Comparison of ENCODE assay signal across 8 mouse cellular contexts in the genomic region with DNA sequence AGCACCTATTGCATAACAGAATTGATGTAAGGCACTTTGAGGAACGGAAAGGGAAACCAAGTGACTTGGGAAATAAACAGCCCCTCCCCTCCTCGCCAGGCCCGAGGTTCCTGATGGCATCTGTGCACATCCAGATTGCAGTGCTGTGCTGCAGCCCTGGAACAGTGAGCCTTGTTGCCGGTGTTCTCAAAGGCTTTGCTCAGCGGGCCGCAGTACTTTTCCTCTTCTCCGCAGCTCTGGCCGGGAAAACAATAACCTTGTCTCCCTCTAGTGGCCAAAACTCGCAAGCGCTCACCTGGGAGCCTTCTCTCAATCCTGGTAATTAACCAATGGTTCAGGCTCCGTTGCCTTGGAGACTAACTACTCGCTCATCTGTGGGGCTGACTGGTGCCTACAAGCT. TPM values are rescaled to one million over a fixed set of nuclear protein-coding genes. Genes with fewer than 3 reads are reported as not detected.
DNase-seq lines count a peak whose midpoint lies in the region; ATAC-seq and TF ChIP-seq lines count a peak whose summit lies in the region.

No protein-coding gene starts in this region.

- no peaks in the 10 kb centered on the region for H3K79me2 ChIP-seq in myocyte (ENCODE audit: control insufficient read depth, insufficient read depth)

- H3K4me2 ChIP-seq in embryonic facial prominence, embryonic 14.5 days (ENCODE audit: low read depth, low read length): peak overlapping the region; percentile 39
- peak overlapping the region; percentile 48; the same call in 1 of the 2 replicates for H3K4me2 ChIP-seq in heart, embryonic 12.5 days
- H3K4me2 ChIP-seq in kidney, postnatal 0 days (ENCODE audit: low read length): peak overlapping the region; percentile 41
- H3K4me2 ChIP-seq in liver, embryonic 11.5 days: peak overlapping the region; percentile 48
- peak overlapping the region; percentile 56 for H3K4me2 ChIP-seq in myocyte (ENCODE audit: low read depth)
- peak overlapping the region; percentile 39 for H3K4me2 ChIP-seq in stomach, embryonic 15.5 days

- DNase-seq in 3T3-L1 (ENCODE audit: low read depth, low spot score): peak; percentile 78
- DNase-seq in adrenal gland, postnatal 4 days (ENCODE audit: low spot score in 2 of 2): peak; percentile 33 to 37
- DNase-seq in embryonic facial prominence, embryonic 14.5 days (ENCODE audit: low spot score): peak; percentile 83
- DNase-seq in kidney, postnatal 0 days (ENCODE audit: low spot score): peak; percentile 91
- DNase-seq in liver, embryonic 11.5 days (ENCODE audit: low spot score): peak; percentile 59

- WGBS in embryonic facial prominence, embryonic 14.5 days: 4% methylated on average over 12 of the region's 12 CpGs
- WGBS in heart, embryonic 12.5 days: 5% methylated on average over 12 of the region's 12 CpGs
- 3% methylated on average over 12 of the region's 12 CpGs for WGBS in kidney, postnatal 0 days
- WGBS in liver, embryonic 11.5 days: 5% methylated on average over 12 of the region's 12 CpGs
- WGBS in stomach, embryonic 15.5 days: 1% methylated on average over 12 of the region's 12 CpGs

- peaks cover 17% of the 10 kb centered on the region for H3K27me3 ChIP-seq in embryonic facial prominence, embryonic 14.5 days (replicated peaks; ENCODE audit: control insufficient read depth, insufficient read depth, low read length)
- peaks cover 65% of the 10 kb centered on the region for H3K27me3 ChIP-seq in heart, embryonic 12.5 days (replicated peaks)
- H3K27me3 ChIP-seq in kidney, postnatal 0 days (ENCODE audit: insufficient read depth, low read length): no peaks in the 10 kb centered on the region
- peaks cover 2% of the 10 kb centered on the region; the same call in 1 of the 2 replicates for H3K27me3 ChIP-seq in liver, embryonic 11.5 days (replicated peaks; ENCODE audit: control insufficient read depth, insufficient read depth, low read length)
- peaks cover 27% of the 10 kb centered on the region for H3K27me3 ChIP-seq in myocyte (ENCODE audit: control insufficient read depth, insufficient read depth, insufficient read length)
- H3K27me3 ChIP-seq in stomach, embryonic 15.5 days (replicated peaks): peaks cover 3% of the 10 kb centered on the region; the same call in 1 of the 2 replicates

- peak; percentile 65 for ATAC-seq in embryonic facial prominence, embryonic 14.5 days (ENCODE audit: low read depth)
- no peak for ATAC-seq in heart, embryonic 12.5 days (ENCODE audit: insufficient number of reproducible peaks, low FRiP score)
- peak; percentile 71 for ATAC-seq in kidney, postnatal 0 days (replicated peaks; ENCODE audit: low FRiP score, low read depth)
- ATAC-seq in liver, embryonic 11.5 days (replicated peaks; ENCODE audit: low FRiP score): no peak; the same call in 1 of the 2 replicates
- peak; percentile 37; the same call in 1 of the 2 replicates for ATAC-seq in stomach, embryonic 15.5 days (ENCODE audit: insufficient read depth, low FRiP score, low read depth)

- no peak overlapping the region for H3ac ChIP-seq in myocyte (ENCODE audit: control insufficient read depth, insufficient read length)

- no peak for TF ChIP-seq POLR2A in myocyte (IDR thresholded peaks at IDR 0.05; ENCODE audit: insufficient read length, low read depth)

- H3K27ac ChIP-seq in embryonic facial prominence, embryonic 14.5 days (replicated peaks; ENCODE audit: low read depth, low read length): no peak overlapping the region
- H3K27ac ChIP-seq in heart, embryonic 12.5 days (ENCODE audit: poor library complexity, severe bottlenecking): no peak overlapping the region
- H3K27ac ChIP-seq in kidney, postnatal 0 days: no peak overlapping the region
- H3K27ac ChIP-seq in liver, embryonic 11.5 days (ENCODE audit: low read depth, low read length): no peak overlapping the region
- no peak overlapping the region for H3K27ac ChIP-seq in stomach, embryonic 15.5 days

- H3K9ac ChIP-seq in embryonic facial prominence, embryonic 14.5 days (ENCODE audit: low read depth, low read length): no peak overlapping the region
- H3K9ac ChIP-seq in heart, embryonic 12.5 days: 0 out of 2 replicates have a peak overlapping the region, but pooled peaks have one; percentile 31
- H3K9ac ChIP-seq in kidney, postnatal 0 days (ENCODE audit: low read depth, low read length): no peak overlapping the region
- H3K9ac ChIP-seq in liver, embryonic 11.5 days (ENCODE audit: low read depth, low read length): no peak overlapping the region
- H3K9ac ChIP-seq in stomach, embryonic 15.5 days: no peak overlapping the region

- TF ChIP-seq CTCF in kidney, postnatal 0 days (IDR thresholded peaks at IDR 0.05; ENCODE audit: low read depth): peak; percentile 91

- no peaks in the 10 kb centered on the region for H3K4me1 ChIP-seq in embryonic facial prominence, embryonic 14.5 days (ENCODE audit: control insufficient read depth, insufficient read depth, low read length)
- peaks cover 6% of the 10 kb centered on the region for H3K4me1 ChIP-seq in heart, embryonic 12.5 days (replicated peaks)
- no peaks in the 10 kb centered on the region for H3K4me1 ChIP-seq in kidney, postnatal 0 days (replicated peaks; ENCODE audit: insufficient read depth, low read length)
- no peaks in the 10 kb centered on the region for H3K4me1 ChIP-seq in liver, embryonic 11.5 days (replicated peaks; ENCODE audit: control insufficient read depth, insufficient read depth, low read length)
- H3K4me1 ChIP-seq in stomach, embryonic 15.5 days: no peaks in the 10 kb centered on the region

- H3K36me3 ChIP-seq in embryonic facial prominence, embryonic 14.5 days (ENCODE audit: control insufficient read depth, insufficient read depth, low read length): no peaks in the 10 kb centered on the region
- no peaks in the 10 kb centered on the region for H3K36me3 ChIP-seq in heart, embryonic 12.5 days
- no peaks in the 10 kb centered on the region for H3K36me3 ChIP-seq in kidney, postnatal 0 days (ENCODE audit: insufficient read depth, low read length)
- H3K36me3 ChIP-seq in liver, embryonic 11.5 days (ENCODE audit: control insufficient read depth, insufficient read depth, low read length): no peaks in the 10 kb centered on the region
- no peaks in the 10 kb centered on the region for H3K36me3 ChIP-seq in myocyte (ENCODE audit: control insufficient read depth, insufficient read depth)
- H3K36me3 ChIP-seq in stomach, embryonic 15.5 days: no peaks in the 10 kb centered on the region

- peak overlapping the region; percentile 9; the same call in 1 of the 2 replicates for H3K4me3 ChIP-seq in embryonic facial prominence, embryonic 14.5 days (ENCODE audit: low read depth, low read length)
- no peak overlapping the region for H3K4me3 ChIP-seq in heart, embryonic 12.5 days
- no peak overlapping the region for H3K4me3 ChIP-seq in kidney, postnatal 0 days (replicated peaks; ENCODE audit: low read depth, low read length)
- no peak overlapping the region for H3K4me3 ChIP-seq in liver, embryonic 11.5 days (ENCODE audit: low read depth, low read length)
- no peak overlapping the region for H3K4me3 ChIP-seq in myocyte
- no peak overlapping the region for H3K4me3 ChIP-seq in stomach, embryonic 15.5 days (replicated peaks)

- no peaks in the 10 kb centered on the region for H3K9me3 ChIP-seq in embryonic facial prominence, embryonic 14.5 days (ENCODE audit: control insufficient read depth, low read length)
- no peaks in the 10 kb centered on the region for H3K9me3 ChIP-seq in heart, embryonic 12.5 days (replicated peaks)
- no peaks in the 10 kb centered on the region for H3K9me3 ChIP-seq in kidney, postnatal 0 days (replicated peaks; ENCODE audit: low read length)
- H3K9me3 ChIP-seq in liver, embryonic 11.5 days (ENCODE audit: control insufficient read depth, low read length): no peaks in the 10 kb centered on the region
- H3K9me3 ChIP-seq in stomach, embryonic 15.5 days: no peaks in the 10 kb centered on the region

TF ChIP-seq in myocyte, 11 proteins besides CTCF, POLR2A, EP300 and RAD21:
- TF ChIP-seq E2F4 (IDR thresholded peaks at IDR 0.05; ENCODE audit: insufficient read depth) (no peak), CEBPB (IDR thresholded peaks at IDR 0.05; ENCODE audit: insufficient read depth, poor library complexity, severe bottlenecking) (no peak)

RNA-seq across cellular contexts. Expression of a gene that starts 38.4 kb away (rescaled TPM):
- 1 to 10 TPM; 7.3 to 7.6 TPM for total RNA-seq in adrenal gland, postnatal 4 days (2021)
- polyA plus RNA-seq in embryonic facial prominence, embryonic 14.5 days (2014; fragmentation: Nextera tagmentation; extraction: Ambion mirVana): 9.4 and 9.9 TPM in 2 replicates
- 2.0 and 2.5 TPM in 2 replicates for polyA plus RNA-seq in heart, embryonic 12.5 days (2016; fragmentation: Nextera tagmentation; extraction: Ambion mirVana)
- polyA plus RNA-seq in kidney, postnatal 0 days (2015; fragmentation: Nextera tagmentation; extraction: Ambion mirVana): 1.4 and 2.1 TPM in 2 replicates
- 1.2 and 1.4 TPM in 2 replicates for polyA plus RNA-seq in liver, embryonic 11.5 days (2014; fragmentation: Nextera tagmentation; extraction: Ambion mirVana)
- polyA plus RNA-seq in myocyte (2012; fragmentation: generic; extraction: Trizol): not detected
- polyA plus RNA-seq in stomach, embryonic 15.5 days (2015; fragmentation: Nextera tagmentation; extraction: Ambion mirVana): 2.7 and 2.8 TPM in 2 replicates

RNA-seq across cellular contexts. Expression of a gene that starts 55.9 kb away (rescaled TPM):
- 1 to 10 TPM; 2.8 to 3.5 TPM for total RNA-seq in adrenal gland, postnatal 4 days (2021)
- 1.8 and 2.8 TPM in 2 replicates for polyA plus RNA-seq in embryonic facial prominence, embryonic 14.5 days (2014; fragmentation: Nextera tagmentation; extraction: Ambion mirVana)
- 0.13 and 0.23 TPM in 2 replicates for polyA plus RNA-seq in heart, embryonic 12.5 days (2016; fragmentation: Nextera tagmentation; extraction: Ambion mirVana)
- polyA plus RNA-seq in kidney, postnatal 0 days (2015; fragmentation: Nextera tagmentation; extraction: Ambion mirVana): 0.24 and 0.29 TPM in 2 replicates
- 0.15 and 0.40 TPM in 2 replicates for polyA plus RNA-seq in liver, embryonic 11.5 days (2014; fragmentation: Nextera tagmentation; extraction: Ambion mirVana)
- polyA plus RNA-seq in myocyte (2012; fragmentation: generic; extraction: Trizol): not detected
- 1.6 and 1.7 TPM in 2 replicates for polyA plus RNA-seq in stomach, embryonic 15.5 days (2015; fragmentation: Nextera tagmentation; extraction: Ambion mirVana)

Comparison
In these comparisons a context has a peak if more than half of its experiments do, and no peak if none do; other contexts are left out.
1. DNase-seq: peak in every context shown above with its lines; median percentile 91 in kidney, postnatal 0 days; 83 in embryonic facial prominence, embryonic 14.5 days; 78 in 3T3-L1; 59 in liver, embryonic 11.5 days; 35 in adrenal gland, postnatal 4 days.
2. ATAC-seq: peak in embryonic facial prominence, embryonic 14.5 days (single experiment), kidney, postnatal 0 days (single experiment) and stomach, embryonic 15.5 days (single experiment); none in heart, embryonic 12.5 days (single experiment) and liver, embryonic 11.5 days (single experiment).
3. Peak in every context shown above with its lines, with median percentiles within 50 percentile points of each other: H3K4me2 ChIP-seq.